Mouse (Mus musculus) CH12.LX (cell line): Measurements from ENCODE around the gene Acad11. TPM values are rescaled to one million over a fixed set of nuclear protein-coding genes. Genes with fewer than 3 reads are reported as not detected.

Experiments used
- DNase-seq: peaks from one replicate; pipeline ENCODE4 v3.0.0-alpha.2; 2013; ENCODE audit errors: extremely low read depth
- H3K27ac ChIP-seq: 2 replicates; pipeline ENCODE4 v1.5.1; 2012; ENCODE audit warnings: low read depth, mild to moderate bottlenecking, control low read depth, moderate library complexity; ENCODE audit not compliant: insufficient read depth
- H3K27me3 ChIP-seq: replicated peaks from 2 replicates; pipeline ENCODE3; 2012; ENCODE audit warnings: inconsistent platforms
- H3K36me3 ChIP-seq, 2 experiments: replicated peaks in 1 of 2; 2 replicates each; pipeline versions ENCODE3 to v1.6.1; 2012; ENCODE audit warnings: inconsistent platforms in 1 of 2, low read length in 1 of 2, mild to moderate bottlenecking in 1 of 2, mixed read lengths in 1 of 2, moderate library complexity in 1 of 2; ENCODE audit not compliant: control insufficient read depth in 1 of 2, insufficient read depth in 1 of 2
- H3K4me1 ChIP-seq, 2 experiments: 2 replicates each; pipeline ENCODE4 v1.6.1; 2012; ENCODE audit warnings: inconsistent platforms in 1 of 2, moderate library complexity in 1 of 2; ENCODE audit not compliant: insufficient read depth in 2 of 2, control insufficient read depth in 1 of 2
- H3K4me2 ChIP-seq: 2 replicates; pipeline ENCODE4 v1.6.1; 2012; ENCODE audit warnings: low read depth, mild to moderate bottlenecking, control low read depth; ENCODE audit not compliant: poor library complexity, insufficient read depth, severe bottlenecking
- H3K4me3 ChIP-seq, 3 experiments: fragments of 150-350 bp in 1 of 3; sonication (generic) in 1 of 3; replicated peaks in 1 of 3; 2 replicates each; pipeline versions ENCODE3 to v1.5.1; 2011 to 2012; ENCODE audit warnings: low read depth in 2 of 3, low read length in 2 of 3, mild to moderate bottlenecking in 2 of 3, moderate library complexity in 2 of 3, control low read depth in 1 of 3, improper control_type of control experiment in 1 of 3, inconsistent platforms in 1 of 3, mixed read lengths in 1 of 3; ENCODE audit not compliant: poor library complexity in 1 of 3
- H3K79me2 ChIP-seq: replicated peaks from 2 replicates; pipeline ENCODE4 v1.6.1; 2012; ENCODE audit warnings: mild to moderate bottlenecking, moderate library complexity; ENCODE audit not compliant: control insufficient read depth, poor library complexity, insufficient read depth, severe bottlenecking; ENCODE audit errors: extremely low read depth
- H3K9ac ChIP-seq: 2 replicates; pipeline ENCODE4 v1.6.1; 2012; ENCODE audit warnings: low read depth, mild to moderate bottlenecking, control low read depth, moderate library complexity; ENCODE audit not compliant: insufficient read depth
- H3K9me3 ChIP-seq: replicated peaks from 2 replicates; pipeline ENCODE3; 2012; ENCODE audit warnings: low read length, inconsistent platforms, mixed read lengths
- BHLHE40 ChIP-seq: IDR thresholded peaks from 2 replicates; pipeline ENCODE4 v1.6.1; 2011; ENCODE audit warnings: mild to moderate bottlenecking, low read depth, low read length, improper control_type of control experiment
- E2F4 ChIP-seq: IDR thresholded peaks from 2 replicates; pipeline ENCODE4 v1.6.1; 2011; ENCODE audit warnings: low read depth, low read length, improper control_type of control experiment; ENCODE audit not compliant: insufficient replicate concordance
- GABPA ChIP-seq: IDR thresholded peaks from 2 replicates; pipeline ENCODE4 v1.6.1; 2012; ENCODE audit warnings: low read depth, low read length, improper control_type of control experiment, inconsistent platforms; ENCODE audit not compliant: insufficient replicate concordance
- HCFC1 ChIP-seq: IDR thresholded peaks from 2 replicates; pipeline ENCODE4 v1.6.1; 2012; ENCODE audit warnings: low read depth, mild to moderate bottlenecking, inconsistent platforms, low read length, improper control_type of control experiment
- IRF4 ChIP-seq: IDR thresholded peaks from 2 replicates; pipeline ENCODE4 v1.6.1; 2014; ENCODE audit warnings: low read depth, mild to moderate bottlenecking, inconsistent platforms, low read length, improper control_type of control experiment
- JUN ChIP-seq: IDR thresholded peaks from 2 replicates; pipeline ENCODE4 v1.6.1; 2011; ENCODE audit warnings: low read depth, mild to moderate bottlenecking, low read length, improper control_type of control experiment, moderate library complexity; ENCODE audit not compliant: insufficient read depth
- MAFK ChIP-seq: IDR thresholded peaks from 2 replicates; pipeline ENCODE4 v1.6.1; 2011; ENCODE audit warnings: low read length, improper control_type of control experiment; ENCODE audit not compliant: insufficient replicate concordance
- MAZ ChIP-seq: IDR thresholded peaks from 2 replicates; pipeline ENCODE4 v1.6.1; 2012; ENCODE audit warnings: low read depth, mild to moderate bottlenecking, inconsistent platforms, low read length, improper control_type of control experiment, moderate library complexity
- MEF2A ChIP-seq: IDR thresholded peaks from 2 replicates; pipeline ENCODE4 v1.6.1; 2014; ENCODE audit warnings: low read depth, mild to moderate bottlenecking, inconsistent platforms, low read length, improper control_type of control experiment, borderline replicate concordance
- NELFE ChIP-seq: IDR thresholded peaks from 2 replicates; pipeline ENCODE4 v1.6.1; 2011; ENCODE audit warnings: low read depth, low read length, improper control_type of control experiment
- NRF1 ChIP-seq: IDR thresholded peaks from 2 replicates; pipeline ENCODE4 v1.6.1; 2014; ENCODE audit warnings: low read depth, mild to moderate bottlenecking, inconsistent platforms, low read length, improper control_type of control experiment, moderate library complexity
- POLR2A ChIP-seq: IDR thresholded peaks from 2 replicates; pipeline ENCODE4 v1.6.1; 2011; ENCODE audit warnings: low read depth, mild to moderate bottlenecking, improper control_type of control experiment, low read length
- SIN3A ChIP-seq: IDR thresholded peaks from 2 replicates; pipeline ENCODE4 v1.6.1; 2012; ENCODE audit warnings: low read length, improper control_type of control experiment, inconsistent platforms
- USF1 ChIP-seq: IDR thresholded peaks from 2 replicates; pipeline ENCODE4 v1.6.1; 2014; ENCODE audit warnings: low read depth, mild to moderate bottlenecking, inconsistent platforms, low read length, improper control_type of control experiment
- USF2 ChIP-seq: conservative IDR thresholded peaks from 2 replicates; pipeline ENCODE4 v1.6.1; 2011; ENCODE audit warnings: low read depth, low read length, improper control_type of control experiment
- ZC3H11A ChIP-seq: IDR thresholded peaks from 2 replicates; pipeline ENCODE4 v1.6.1; 2012; ENCODE audit warnings: low read depth, mild to moderate bottlenecking, inconsistent platforms, low read length, improper control_type of control experiment
- ZMIZ1 ChIP-seq: IDR thresholded peaks from 2 replicates; pipeline ENCODE4 v1.6.1; 2012; ENCODE audit warnings: low read depth, mild to moderate bottlenecking, inconsistent platforms, low read length, improper control_type of control experiment
- dilution Hi-C: fragments of 300-500 bp; cut with MboI; formaldehyde crosslinking; loops from 2 replicates; pipeline ENCODE4 v1.14.3; 2020; ENCODE audit warnings: low sequenced_read_pairs; ENCODE audit not compliant: extremely low pct_unique_long_range_greater_than_20kb, extremely low pct_ligation_motif_present
- in situ Hi-C: fragments of 300-500 bp; cut with MboI; formaldehyde crosslinking; loops from 3 replicates; pipeline ENCODE4 v1.14.3; 2019; ENCODE audit warnings: low sequenced_read_pairs, low pct_ligation_motif_present, low pct_unique_long_range_greater_than_20kb, mixed read lengths
- polyA plus RNA-seq: library from polyadenylated mRNA; unstranded; fragments of >175 nt; gene quantifications from 2 replicates; pipeline ENCODE4 v1.2.1, GENCODE M21; 2012; ENCODE audit warnings: low read depth; ENCODE audit not compliant: insufficient read length
- total RNA-seq, 2 experiments: library from RNA; depleted of rRNA; stranded (reverse); fragments of 300-350 nt in 1 of 2; fragments of >200 nt in 1 of 2; gene quantifications; 2 replicates each; pipeline ENCODE4 v1.2.3; 2012 to 2014

Gene Acad11
- total and polyA plus RNA-seq, 3 experiments: 8.3 to 12.1 (median 10.0) TPM

GRCm38 (mm10) chr9:104171651-104172050 is 108.5 kb downstream of the Acad11 start:
- Histone ChIP-seq H3K36me3 (peaks cover 49 to 89% of the 10 kb centered on the region in 2 experiments), H3K9ac (no peak overlapping the region), H3K27me3 (no peaks in the 10 kb centered on the region)
- in situ Hi-C loops: no loop called here
- TF ChIP-seq MAFK (no peak), USF2 (no peak), MEF2A (no peak), NELFE (no peak)
- TF ChIP-seq, all 38 proteins: peak for 0
- dilution Hi-C loops: no loop called here
- Histone ChIP-seq H3K4me3 (no peak overlapping the region), H3K4me1 (peaks cover 0 to 1% of the 10 kb centered on the region in 2 experiments; a peak in 1 of 4 replicates), H3K27ac (no peak overlapping the region), H3K4me2 (no peak overlapping the region), H3K9me3 (no peaks in the 10 kb centered on the region), H3K79me2 (no peaks in the 10 kb centered on the region)
- DNase-seq: no peak

GRCm38 (mm10) chr9:104172342-104172741 is 109.2 kb downstream of the Acad11 start:
- Histone ChIP-seq H3K4me3 (no peak overlapping the region), H3K27me3 (no peaks in the 10 kb centered on the region), H3K79me2 (no peaks in the 10 kb centered on the region), H3K36me3 (peaks cover 48 to 88% of the 10 kb centered on the region in 2 experiments), H3K4me2 (no peak overlapping the region), H3K9ac (no peak overlapping the region), H3K9me3 (no peaks in the 10 kb centered on the region), H3K27ac (no peak overlapping the region), H3K4me1 (peaks cover 0 to 3% of the 10 kb centered on the region in 2 experiments; a peak in 1 of 4 replicates)
- no peak for DNase-seq
- TF ChIP-seq GABPA (no peak), E2F4 (no peak), HCFC1 (no peak), MAZ (no peak), USF1 (no peak), IRF4 (no peak), POLR2A (no peak), ZMIZ1 (no peak), NRF1 (no peak), JUN (no peak), BHLHE40 (no peak), SIN3A (no peak), ZC3H11A (no peak)
- dilution Hi-C loops: no loop called here
- in situ Hi-C loops: no loop called here

Other genes starting within 250 kb of the Acad11 start
- 2.2 and 2.3 TPM in 2 replicates for gene Nphp3, start 60.8 kb upstream of the Acad11 start, total RNA-seq (2012; rRNA removed)
- gene Nphp3, start 60.8 kb upstream of the Acad11 start, total RNA-seq (2014; rRNA removed): 0.89 and 1.3 TPM in 2 replicates
- gene Nphp3, start 60.8 kb upstream of the Acad11 start, polyA plus RNA-seq: 2.2 and 2.9 TPM in 2 replicates
- gene Gm28305, start 22.7 kb upstream of the Acad11 start, total RNA-seq (2012; rRNA removed): not detected in 2 replicates
- gene Gm28305, start 22.7 kb upstream of the Acad11 start, total RNA-seq (2014; rRNA removed): not detected in 2 replicates
- gene Gm28305, start 22.7 kb upstream of the Acad11 start, polyA plus RNA-seq: not detected in 2 replicates
- 24.0 and 28.5 TPM in 2 replicates for gene Uba5, start 243 bp upstream of the Acad11 start, total RNA-seq (2012; rRNA removed)
- 29.3 and 35.8 TPM in 2 replicates for gene Uba5, start 243 bp upstream of the Acad11 start, total RNA-seq (2014; rRNA removed)
- 33.4 and 34.9 TPM in 2 replicates for gene Uba5, start 243 bp upstream of the Acad11 start, polyA plus RNA-seq
- gene Ackr4, start 63.6 kb downstream of the Acad11 start, total RNA-seq (2012; rRNA removed): 0.17 and 0.25 TPM in 2 replicates
- 0.36 and 0.39 TPM in 2 replicates for gene Ackr4, start 63.6 kb downstream of the Acad11 start, total RNA-seq (2014; rRNA removed)
- 0.33 and 0.49 TPM in 2 replicates for gene Ackr4, start 63.6 kb downstream of the Acad11 start, polyA plus RNA-seq
- 30.1 and 34.5 TPM in 2 replicates for gene Dnajc13, start 199.6 kb downstream of the Acad11 start, total RNA-seq (2012; rRNA removed)
- gene Dnajc13, start 199.6 kb downstream of the Acad11 start, total RNA-seq (2014; rRNA removed): 27.6 and 30.4 TPM in 2 replicates
- 31.5 and 51.9 TPM in 2 replicates for gene Dnajc13, start 199.6 kb downstream of the Acad11 start, polyA plus RNA-seq